Mouse (Mus musculus): ENCODE results near the gene Cyp2f2.

- no peak for TF ChIP-seq CTCF (IDR thresholded peaks at IDR 0.05; ENCODE audit: borderline replicate concordance, control insufficient read depth, extremely low read depth, insufficient read depth, low read length, poor library complexity)
- no peak for TF ChIP-seq POLR2A (IDR thresholded peaks at IDR 0.05; ENCODE audit: control insufficient read depth, extremely low read depth, insufficient read depth, low read length, poor library complexity)
These were observed 9.2 kb downstream of the Cyp2f2 start for GRCm38 (mm10) chr7:27128946-27129345.
